Mouse (Mus musculus): ENCODE results near the gene Cd209f.

DNA sequence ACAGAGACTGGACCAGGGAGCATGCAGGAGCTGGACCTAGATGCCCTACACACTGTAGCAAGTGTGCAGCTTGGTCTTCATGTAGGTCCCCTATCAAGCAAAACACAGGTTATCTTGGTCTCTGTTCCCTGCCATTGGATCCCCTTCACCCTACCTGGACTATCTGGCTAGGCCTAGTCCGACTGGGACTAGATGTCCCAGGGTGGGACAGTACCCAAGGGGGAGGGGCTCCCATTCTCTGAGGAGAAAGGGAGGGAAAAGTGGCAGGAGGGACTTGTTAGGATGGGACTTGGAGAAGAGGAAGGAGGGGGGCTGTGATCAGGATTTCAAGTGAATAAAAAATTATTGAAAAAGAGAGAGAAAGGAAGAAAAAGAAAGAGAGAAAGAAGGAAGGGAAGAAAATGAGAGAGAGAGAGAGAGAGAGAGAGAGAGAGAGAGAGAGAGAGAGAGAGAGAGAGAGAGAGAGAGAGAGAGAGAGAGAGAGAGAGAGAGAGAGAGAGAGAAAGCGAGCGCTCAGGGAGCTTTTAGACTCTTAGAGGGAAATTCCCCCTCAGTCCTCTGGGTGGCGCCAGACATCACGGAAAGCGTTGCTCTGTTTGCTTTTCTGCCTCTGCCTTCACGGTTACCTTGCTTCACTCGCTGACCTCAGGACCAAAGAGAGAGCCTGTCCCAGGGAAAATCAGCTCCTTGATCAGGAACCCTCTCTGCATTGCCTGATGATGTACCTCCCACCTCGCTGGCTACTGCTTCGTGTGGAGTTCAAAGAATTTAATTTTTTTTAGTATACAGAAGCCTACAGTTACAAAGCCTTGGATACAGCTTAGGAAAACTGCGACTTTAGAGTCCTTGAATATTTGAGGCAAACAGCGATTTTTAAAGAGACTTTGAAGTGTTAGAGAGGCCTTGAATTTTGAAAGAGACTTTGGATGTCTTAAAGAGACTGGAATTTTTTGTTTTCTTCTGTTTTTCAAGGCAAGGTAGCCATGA is 34.3 kb upstream of the Cd209f start:
- TF ChIP-seq POLR2A (IDR thresholded peaks at IDR 0.05; ENCODE audit: extremely low read depth, insufficient read depth, low read length) = no peak
- peak; percentile 88 for TF ChIP-seq CTCF (IDR thresholded peaks at IDR 0.05; ENCODE audit: low read depth, low read length)
